Mouse (Mus musculus): ENCODE measurements around the gene Jam3.

Gene Jam3

GRCm38 (mm10) chr9:27154763-27155530, at the start of gene Jam3:
TSS of gene Jam3 (minus strand) at chr9:27155421.
- in situ Hi-C loops (cut with MboI, MseI), result no loop called here

DNA sequence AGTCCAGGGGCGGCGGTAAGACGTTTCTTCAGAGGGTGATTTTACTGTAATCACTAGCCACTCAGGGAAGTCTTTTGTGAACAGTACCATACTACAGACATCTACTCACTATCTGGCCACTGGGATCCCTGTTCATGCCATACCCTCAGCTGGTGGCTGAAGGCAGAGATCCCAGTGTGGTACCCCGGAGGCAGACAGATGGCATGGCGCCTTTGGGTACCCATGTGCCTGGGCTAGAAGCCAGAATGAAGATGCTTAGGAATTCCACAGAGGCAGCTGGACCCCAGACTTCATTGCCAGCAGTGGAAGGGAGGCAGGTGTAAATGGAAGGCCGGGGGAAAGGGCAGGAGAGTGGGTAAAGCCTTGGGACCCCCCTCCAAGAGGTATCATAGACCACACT, 49.0 kb upstream of the Jam3 start:
- in situ Hi-C loops (cut with MboI, MseI), result no loop called here

DNA sequence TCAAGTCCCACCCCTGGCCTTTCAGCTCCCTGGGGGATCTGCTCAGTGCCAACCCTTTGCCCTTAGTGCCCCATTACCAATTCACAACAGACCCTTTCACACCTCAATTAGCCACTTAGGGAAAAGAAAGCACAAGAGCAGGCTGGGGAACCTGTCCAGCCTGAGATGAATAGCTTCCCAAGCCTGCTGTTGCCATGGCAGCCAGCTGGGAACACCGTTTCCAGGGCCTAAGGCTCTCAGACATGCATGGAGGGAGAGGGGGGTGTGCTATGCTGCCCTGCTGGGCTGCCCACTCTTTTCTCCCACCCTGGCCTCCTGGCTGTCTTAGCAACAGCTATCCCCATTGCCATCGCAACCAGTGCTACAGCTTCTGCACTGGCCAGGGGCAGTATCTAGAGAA, 47.9 kb upstream of the Jam3 start:
- in situ Hi-C loops (cut with MboI, MseI), result no loop called here

DNA sequence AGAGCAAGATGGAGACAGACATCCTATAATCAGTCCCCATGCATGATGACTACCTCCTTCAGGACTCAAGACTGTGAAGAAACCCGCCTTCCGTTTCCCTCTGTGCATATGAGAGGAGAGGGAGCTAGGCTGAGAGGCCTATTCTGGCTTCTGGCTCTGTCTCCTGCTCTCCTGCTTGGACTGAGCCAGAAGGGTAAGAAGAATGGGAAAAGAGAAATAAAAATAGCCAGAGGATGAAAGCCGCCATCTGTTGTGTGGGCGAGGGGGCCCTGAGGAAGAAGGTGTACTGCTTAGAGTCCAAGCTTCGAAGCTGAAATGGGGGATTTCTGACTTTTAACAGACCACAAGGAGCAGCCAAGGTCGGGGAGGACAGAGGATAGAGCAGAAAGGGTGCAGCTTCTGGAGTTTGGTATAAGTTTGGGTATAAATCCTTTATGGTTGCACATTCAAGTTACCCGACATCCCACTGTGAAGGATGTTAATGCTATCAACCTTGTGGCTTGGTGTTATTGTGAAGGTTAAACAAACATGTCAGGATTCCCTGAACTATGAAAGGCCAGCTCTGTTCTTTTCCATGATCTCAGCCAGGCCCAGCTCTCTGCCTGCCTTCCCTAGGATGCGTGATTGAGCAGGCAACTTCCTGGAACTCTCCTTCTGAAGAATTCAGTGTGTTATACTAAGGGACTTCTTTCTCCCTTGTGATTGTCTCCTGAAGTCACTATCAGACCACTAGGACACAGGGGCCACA, 46.4 kb upstream of the Jam3 start:
- in situ Hi-C loops (cut with MboI, MseI), result no loop called here

DNA sequence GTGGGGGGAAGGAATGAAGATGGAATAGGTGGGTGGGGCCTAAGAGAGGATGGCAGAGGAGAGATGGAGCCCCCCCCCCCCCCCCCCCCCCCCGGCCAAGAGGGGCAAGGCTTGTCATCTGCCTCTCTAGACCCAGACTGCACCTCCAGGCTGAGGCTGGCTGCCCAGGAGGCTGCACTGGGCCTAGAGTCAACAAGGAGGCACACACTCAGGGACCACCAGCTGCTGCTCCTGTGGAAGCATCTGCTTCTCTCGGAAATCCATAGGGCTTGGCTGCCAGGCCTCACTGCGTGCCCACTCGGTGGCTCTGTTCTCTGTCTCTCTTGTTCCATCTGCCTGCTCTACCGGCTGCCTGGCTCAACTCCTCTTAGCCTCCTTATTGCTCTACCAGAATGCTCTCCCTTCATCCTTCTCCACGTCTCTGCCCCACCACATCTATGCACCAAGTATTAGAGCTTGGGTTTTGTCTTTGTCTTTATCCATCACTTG, 38.4 kb upstream of the Jam3 start:
- in situ Hi-C loops (cut with MboI, MseI), result loop anchor here (10.0 kb wide), 1 partner anchor 1389 kb away; no protein-coding TSS in a partner anchor

DNA sequence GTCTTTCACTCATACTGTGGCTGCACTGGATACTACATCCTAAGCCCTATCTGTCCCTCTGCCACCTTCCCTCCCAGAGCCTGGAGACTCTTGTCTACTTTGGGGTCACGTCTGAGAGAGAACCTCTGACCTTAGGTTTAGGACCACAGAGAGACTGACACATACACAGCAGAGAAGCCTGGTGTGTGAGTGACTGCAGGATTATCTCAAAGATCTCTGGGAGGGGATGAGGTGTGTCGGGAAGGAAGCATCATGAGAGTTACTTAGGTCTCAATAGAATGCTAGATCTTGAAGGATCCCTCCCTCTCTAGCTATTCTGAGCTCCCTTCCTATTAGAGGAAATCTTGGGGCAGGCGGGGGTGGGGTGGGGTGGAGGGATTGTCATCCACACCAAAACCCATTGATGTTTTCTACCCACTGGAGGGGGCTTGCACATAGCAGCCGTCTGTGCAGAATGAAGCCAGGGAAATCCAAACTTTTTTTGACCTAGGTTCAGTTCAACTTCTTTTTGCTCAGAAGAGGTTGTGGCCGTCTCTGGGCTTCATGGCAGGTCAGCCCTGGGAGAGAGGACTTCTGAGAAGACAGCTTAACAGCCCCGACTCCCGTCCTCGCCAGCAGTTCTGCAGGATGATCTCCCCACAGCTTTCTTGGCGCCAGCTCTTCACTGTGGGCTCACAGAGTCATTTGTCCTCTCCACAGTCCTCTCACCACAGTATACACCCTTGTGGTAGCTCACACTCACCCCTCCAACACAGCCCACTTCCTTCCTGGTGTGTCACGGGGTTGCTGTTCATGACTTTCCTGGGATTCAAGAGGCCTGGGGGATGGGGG, 37.8 kb upstream of the Jam3 start:
- in situ Hi-C loops (cut with MboI, MseI), result loop anchor here (10.0 kb wide), 1 partner anchor 1388 kb away; no protein-coding TSS in a partner anchor

GRCm38 (mm10) chr9:27192001-27192760, 37.0 kb upstream of the Jam3 start:
- in situ Hi-C loops (cut with MboI, MseI), result loop anchor here (10.0 kb wide), 1 partner anchor 1387 kb away; no protein-coding TSS in a partner anchor

DNA sequence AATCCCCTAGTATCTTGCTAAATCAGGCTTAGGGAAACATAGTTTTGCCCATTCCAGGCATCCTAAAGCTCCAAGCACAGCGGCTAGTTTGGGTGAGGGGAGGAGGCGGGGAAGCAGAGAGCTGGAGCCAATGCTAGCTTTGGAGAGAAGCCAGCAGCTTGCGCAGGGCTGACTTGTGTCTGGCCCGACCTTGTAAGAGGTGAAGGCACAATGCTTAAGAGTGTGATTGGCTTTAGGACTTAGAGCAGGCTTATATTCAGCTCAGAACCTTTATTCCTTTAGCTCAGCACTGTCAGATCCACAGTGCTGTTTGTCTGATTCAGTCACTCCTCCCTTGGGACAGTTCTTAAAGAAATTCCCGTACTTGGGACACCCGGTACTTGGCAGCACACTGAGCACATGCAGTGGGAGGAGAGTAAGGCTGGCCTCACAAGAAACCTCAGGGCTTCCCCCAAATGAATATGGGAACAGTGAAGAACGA, 36.3 kb upstream of the Jam3 start:
- in situ Hi-C loops (cut with MboI, MseI), result loop anchor here (10.0 kb wide), 1 partner anchor 1387 kb away; no protein-coding TSS in a partner anchor

DNA sequence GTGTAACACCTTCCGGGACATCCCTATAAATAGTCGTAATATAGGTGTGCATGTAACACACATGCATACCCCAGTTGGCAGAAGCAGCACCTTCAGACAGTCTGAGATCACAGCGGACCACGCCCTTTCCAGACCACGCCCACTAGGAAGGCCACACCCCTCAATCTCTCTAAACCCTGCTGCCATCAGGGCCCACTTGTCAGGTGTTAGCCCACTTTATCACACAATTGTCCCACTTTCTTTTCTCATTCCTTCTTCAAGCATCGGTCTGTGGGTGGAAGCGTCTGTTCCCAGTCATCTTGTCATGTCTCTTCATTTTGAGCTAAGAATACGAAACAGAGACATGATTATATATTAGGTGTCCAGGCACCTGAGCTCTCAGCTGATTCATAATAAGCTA, 35.2 kb upstream of the Jam3 start:
- in situ Hi-C loops (cut with MboI, MseI), result loop anchor here (10.0 kb wide), 1 partner anchor 1386 kb away; no protein-coding TSS in a partner anchor

- in situ Hi-C loops (cut with MboI, MseI), result no loop called here
Measured at GRCm38 (mm10) chr9:27189306-27189705, 34.1 kb upstream of the Jam3 start.

- in situ Hi-C loops (cut with MboI, MseI), result no loop called here
Measured at GRCm38 (mm10) chr9:27188677-27189241, 33.5 kb upstream of the Jam3 start.

DNA sequence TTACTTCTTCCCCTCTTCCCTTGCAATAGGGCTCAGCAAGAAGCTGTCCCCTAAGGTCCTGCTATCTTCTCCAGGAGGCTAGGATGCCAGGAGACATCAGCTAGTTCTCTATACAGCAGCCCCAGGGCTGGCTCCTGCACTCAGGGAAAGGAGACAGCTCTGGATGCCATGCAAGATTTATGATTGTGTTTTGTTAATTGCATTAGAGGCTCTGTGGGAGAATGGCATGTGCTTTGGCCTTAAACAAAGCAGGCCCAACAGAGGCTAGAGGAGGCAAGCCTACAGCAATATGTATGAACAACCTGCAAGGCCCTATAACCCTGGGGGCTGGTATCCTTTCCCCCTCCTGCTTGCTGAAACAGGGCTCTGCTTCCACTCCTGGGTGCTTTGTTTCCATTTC, 30.6 kb upstream of the Jam3 start:
- in situ Hi-C loops (cut with MboI, MseI), result no loop called here

GRCm38 (mm10) chr9:27182087-27182486, 26.9 kb upstream of the Jam3 start:
- in situ Hi-C loops (cut with MboI, MseI), result no loop called here

DNA sequence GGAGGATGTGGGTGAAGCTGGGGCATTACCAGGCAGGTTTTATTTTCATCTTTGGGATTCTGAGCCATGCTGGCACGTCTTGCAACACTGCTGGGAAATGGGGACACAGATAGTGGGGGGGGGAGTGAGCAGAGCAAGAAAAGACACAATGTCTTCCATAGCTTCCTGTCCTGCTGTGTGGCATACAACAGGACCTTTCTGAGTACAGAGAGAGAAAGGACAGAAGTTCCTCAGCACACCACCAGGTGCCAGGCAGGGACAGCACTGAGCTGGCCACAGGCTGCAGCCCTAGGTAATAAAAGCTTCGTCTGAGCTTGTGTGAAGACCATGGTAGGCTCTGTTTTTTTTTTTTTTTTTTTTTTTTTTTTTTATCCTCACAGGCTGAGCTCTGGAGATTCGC, 25.3 kb upstream of the Jam3 start:
- in situ Hi-C loops (cut with MboI, MseI), result no loop called here

DNA sequence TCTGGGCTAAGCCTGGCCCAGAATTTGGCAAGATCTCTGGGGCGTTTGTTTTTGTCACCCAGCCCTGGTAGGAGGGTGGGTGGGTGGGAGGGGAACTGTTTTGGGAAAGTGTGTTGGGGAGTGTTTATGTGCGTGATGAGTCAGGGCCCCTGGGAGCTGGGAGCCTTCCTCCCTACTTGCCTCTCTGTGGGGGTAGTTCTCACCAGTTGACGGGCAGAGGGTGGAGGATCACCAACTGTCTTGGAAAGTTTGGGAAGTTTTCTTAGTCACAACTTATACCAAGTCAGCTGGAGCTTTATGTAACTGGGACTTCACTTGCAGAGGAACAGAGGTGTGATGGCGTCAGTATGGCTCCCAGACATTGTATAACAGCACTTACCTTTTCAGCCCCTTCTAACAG, 23.7 kb upstream of the Jam3 start:
- in situ Hi-C loops (cut with MboI, MseI), result no loop called here

- in situ Hi-C loops (cut with MboI, MseI), result no loop called here
Measured at GRCm38 (mm10) chr9:27176154-27176553, 20.9 kb upstream of the Jam3 start.

GRCm38 (mm10) chr9:27175682-27176081, 20.5 kb upstream of the Jam3 start:
- in situ Hi-C loops (cut with MboI, MseI), result no loop called here

DNA sequence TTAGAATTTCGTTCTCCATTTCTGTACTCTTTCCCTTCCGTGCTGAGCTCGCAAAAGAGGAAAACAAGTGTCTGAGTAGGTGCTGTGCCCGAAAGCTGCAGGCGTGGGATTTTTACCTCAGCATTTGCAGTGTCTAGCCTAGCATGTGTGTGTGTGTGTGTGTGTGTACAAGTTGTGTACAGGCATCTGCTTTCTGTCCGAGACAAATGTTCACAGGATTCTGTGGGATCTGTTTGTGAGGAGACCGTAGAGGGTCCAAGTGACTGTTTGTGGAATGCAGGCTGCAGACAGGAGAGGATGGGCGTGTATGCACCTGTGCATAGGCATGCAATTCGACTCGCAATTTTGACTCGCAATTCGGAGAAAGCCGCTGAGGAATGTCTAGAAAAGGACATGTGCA, 20.0 kb upstream of the Jam3 start:
- in situ Hi-C loops (cut with MboI, MseI), result no loop called here

GRCm38 (mm10) chr9:27174079-27174478, 18.9 kb upstream of the Jam3 start:
- in situ Hi-C loops (cut with MboI, MseI), result loop anchor here (5.0 kb wide), 1 partner anchor 47 kb away; no protein-coding TSS in a partner anchor

GRCm38 (mm10) chr9:27173646-27174045, 18.4 kb upstream of the Jam3 start:
- in situ Hi-C loops (cut with MboI, MseI), result loop anchor here (5.0 kb wide), 1 partner anchor 46 kb away; no protein-coding TSS in a partner anchor

Measured in T-helper 1 cell (primary cell).